Mouse (Mus musculus): ENCODE results near the gene Dgkh.

DNA sequence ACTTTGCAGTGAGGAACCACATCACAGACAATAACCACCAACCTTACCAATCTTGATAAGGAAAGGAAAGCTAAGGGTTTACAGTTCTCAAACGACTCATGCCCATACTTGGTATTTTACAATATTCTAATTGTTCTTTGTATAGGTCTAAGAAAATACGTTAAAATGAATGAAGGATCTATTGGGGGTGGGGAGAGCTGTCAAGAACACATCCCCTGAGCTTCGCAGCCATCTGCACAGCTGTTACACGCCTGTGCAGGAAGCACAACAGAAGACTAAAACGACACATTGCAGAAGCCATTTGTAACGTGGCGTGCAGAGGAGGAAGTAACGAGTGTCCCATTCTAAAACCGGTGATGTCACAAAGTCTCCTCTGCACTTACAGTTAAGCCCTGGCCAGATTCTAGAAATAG lies 113.7 kb downstream of the Dgkh start:
- TF ChIP-seq CTCF (IDR thresholded peaks at IDR 0.05; ENCODE audit: low read depth) (no peak), EP300 (IDR thresholded peaks at IDR 0.05; ENCODE audit: low read depth) (no peak)

Data from liver, postnatal 0 days (tissue).